Mouse (Mus musculus): ENCODE measurements around the gene Tbc1d21.
A peak's percentile ranks its signal among the peaks of the same experiment; 100 is the strongest.

The Tbc1d21 gene

DNA sequence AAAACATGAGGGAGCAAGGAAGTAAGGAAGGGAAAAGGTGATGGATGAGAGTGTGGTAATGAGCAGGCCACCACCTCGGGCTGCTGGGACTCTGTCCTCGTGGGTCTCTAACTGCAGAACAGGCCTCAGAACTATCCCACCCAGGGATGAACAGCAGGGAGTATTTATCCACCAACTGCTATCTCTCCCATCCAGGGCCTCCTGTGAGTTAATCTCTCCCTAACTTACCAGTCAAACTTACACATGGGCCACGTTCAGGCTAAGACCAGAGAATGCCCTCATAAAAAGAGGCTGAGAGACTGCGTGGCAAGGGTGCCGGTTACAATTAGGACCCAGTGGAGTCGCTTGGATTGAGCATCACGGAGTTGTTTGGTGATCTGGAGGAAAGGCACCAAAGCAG lies 24.3 kb downstream of the Tbc1d21 start:
- DNase-seq (ENCODE audit: low read depth, low spot score): no peak

DNA sequence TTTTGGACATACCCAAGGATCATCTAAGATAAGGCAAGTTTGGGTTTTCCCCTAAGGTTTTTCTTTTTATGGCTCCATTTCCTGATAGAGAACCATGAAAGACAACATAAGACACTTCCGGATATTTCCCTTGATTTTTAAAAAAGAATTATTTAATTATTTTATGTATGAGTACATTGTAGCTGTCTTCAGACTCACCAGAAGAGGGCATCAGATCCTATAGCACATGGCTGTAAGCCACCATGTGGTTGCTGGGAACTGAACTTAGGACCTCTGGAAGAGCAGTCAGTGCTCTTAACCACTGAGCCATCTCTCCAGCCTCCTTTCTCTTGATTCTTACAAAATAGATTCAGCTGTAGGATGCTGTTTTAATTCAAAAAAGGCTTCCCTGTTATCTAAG lies 28.5 kb downstream of the Tbc1d21 start:
- peak; percentile 24 for DNase-seq (ENCODE audit: low read depth, low spot score)

GRCm38 (mm10) chr9:58336650-58337281 lies 33.5 kb downstream of the Tbc1d21 start:
- DNase-seq (ENCODE audit: low read depth, low spot score): peak; percentile 16

GRCm38 (mm10) chr9:58331276-58331675 lies 39.0 kb downstream of the Tbc1d21 start:
- DNase-seq (ENCODE audit: low read depth, low spot score): no peak

- DNase-seq (ENCODE audit: low read depth, low spot score): peak; percentile 38
Measured at GRCm38 (mm10) chr9:58330293-58330692, 40.0 kb downstream of the Tbc1d21 start.

- DNase-seq (ENCODE audit: low read depth, low spot score): no peak
Measured at GRCm38 (mm10) chr9:58327382-58327781, 42.9 kb downstream of the Tbc1d21 start.

DNA sequence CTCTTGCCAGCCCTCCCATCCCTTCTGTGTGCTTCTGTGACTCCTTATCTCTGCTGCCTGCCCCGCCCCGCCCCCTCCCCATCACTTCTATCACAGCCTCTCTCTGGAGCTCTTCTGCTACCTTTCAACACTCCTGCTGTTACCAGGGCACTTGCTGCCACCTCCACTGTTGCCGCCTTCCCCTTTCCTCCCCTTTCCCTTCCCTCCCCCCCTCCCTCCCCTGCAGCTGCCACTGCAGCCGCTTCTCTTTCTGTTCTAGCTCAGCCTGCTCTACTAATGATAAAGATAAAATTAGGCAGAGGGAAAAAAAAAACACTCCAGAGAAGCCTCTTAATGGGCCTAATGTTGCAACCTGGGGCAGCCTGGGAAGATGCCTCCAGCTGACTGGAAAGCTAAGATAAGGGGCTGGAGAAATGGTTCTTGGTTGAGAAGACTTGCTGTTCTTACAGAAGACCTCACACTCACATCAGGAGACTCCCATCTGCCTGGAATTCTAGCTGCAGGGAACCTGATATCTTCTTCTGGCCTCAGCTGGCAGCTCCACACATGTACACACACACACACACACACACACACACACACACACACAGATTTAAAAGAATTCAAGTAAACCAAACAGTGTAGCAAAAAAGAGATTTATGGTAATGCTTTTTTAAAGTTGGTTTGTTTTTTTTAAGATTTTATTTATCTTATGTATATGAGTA lies 43.6 kb downstream of the Tbc1d21 start:
- no peak for DNase-seq (ENCODE audit: low read depth, low spot score)

- peak; percentile 60 for DNase-seq (ENCODE audit: low read depth, low spot score)
Measured at GRCm38 (mm10) chr9:58321681-58322080, 48.6 kb downstream of the Tbc1d21 start.

DNA sequence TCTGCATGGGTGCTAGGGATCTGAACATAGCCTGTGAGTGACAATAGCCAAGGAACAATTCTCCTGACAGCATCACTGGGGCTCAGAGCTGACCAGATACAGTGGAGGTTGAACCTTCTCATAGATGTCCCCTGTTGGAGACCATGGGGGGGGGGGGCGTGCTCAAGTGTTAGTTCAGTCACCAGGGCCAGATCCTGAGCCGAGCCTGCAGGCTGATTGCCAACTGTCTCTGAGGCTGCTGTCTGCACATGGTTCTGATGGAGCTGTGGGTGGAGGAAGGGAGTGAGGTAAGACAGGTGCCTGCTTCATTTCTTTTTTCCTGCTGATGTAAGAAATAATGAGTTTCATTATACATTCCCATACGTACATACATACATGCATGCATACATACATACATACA lies 51.9 kb downstream of the Tbc1d21 start:
- no peak for DNase-seq (ENCODE audit: low read depth, low spot score)

DNA sequence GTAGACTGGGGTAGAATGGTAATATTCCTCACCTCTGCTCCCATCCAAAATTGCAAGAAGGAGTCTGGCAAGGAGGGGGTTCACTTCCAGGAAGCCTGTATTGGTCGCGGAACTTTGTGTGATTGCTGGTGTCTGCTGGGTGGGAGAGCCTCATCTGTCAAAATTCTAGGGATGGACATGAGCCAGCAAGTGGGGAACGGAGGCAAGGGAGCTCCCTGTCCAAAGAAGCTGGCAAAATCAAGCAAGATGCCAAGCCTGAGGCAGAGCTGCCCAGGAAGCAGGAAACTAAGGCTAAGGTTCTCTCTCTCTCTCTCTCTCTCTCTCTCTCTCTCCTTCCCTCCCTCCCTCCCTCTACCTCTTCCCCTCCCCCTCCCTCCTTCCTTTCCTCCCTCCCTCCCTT lies 52.9 kb downstream of the Tbc1d21 start:
- no peak for DNase-seq (ENCODE audit: low read depth, low spot score)

DNA sequence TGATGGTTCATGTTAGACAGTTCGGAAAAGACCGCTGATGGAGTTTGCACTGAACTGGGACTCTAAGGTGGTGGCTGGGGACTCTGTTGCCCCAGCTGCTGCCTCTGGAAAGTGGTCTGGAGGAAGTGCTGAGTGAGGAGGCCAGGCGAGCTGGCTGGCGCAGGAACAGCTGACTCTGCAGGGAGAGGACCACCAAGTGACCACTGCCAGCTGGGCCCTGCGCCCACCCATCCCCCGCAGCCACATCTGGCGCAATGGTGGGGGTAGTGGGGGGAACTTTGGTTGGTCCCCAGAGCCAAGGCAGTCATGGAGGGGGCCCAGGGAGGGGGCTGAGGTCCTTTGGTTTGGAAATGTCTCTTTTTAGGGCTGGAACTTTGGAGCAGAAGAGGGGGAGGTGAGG lies 53.5 kb downstream of the Tbc1d21 start:
- no peak for DNase-seq (ENCODE audit: low read depth, low spot score)

- no peak for DNase-seq (ENCODE audit: low read depth, low spot score)
Measured at GRCm38 (mm10) chr9:58315850-58316249, 54.4 kb downstream of the Tbc1d21 start.

GRCm38 (mm10) chr9:58314682-58315360 lies 55.4 kb downstream of the Tbc1d21 start:
- DNase-seq (ENCODE audit: low read depth, low spot score): no peak

DNA sequence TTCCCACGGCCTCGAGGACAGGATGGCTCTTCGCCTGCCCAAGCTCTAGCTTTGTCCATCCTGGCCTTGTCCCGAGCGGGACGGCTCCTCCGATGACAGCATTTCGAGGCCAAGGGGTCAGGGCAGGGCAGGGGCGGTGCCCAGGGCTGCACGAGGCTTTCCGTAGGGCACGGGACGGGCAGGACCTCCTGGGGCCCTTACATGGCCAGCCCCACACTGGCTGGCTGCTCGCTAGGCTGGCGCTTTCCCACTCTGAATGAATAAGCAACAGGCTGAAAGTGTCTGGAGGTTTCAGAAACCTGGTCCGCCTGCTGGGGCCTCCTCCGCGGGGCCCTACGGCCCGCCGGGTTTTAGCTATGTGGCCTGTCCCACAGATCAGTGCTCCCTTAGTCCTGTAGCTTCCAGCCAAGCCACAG lies 57.3 kb downstream of the Tbc1d21 start, which contains the start of gene Loxl1:
Gene Loxl1, minus strand, starts transcription at position 243 of the 416 bp plus-strand sequence.
- DNase-seq (ENCODE audit: low read depth, low spot score): peak; percentile 47

- peak; percentile 75 for DNase-seq (ENCODE audit: low read depth, low spot score)
Measured at GRCm38 (mm10) chr9:58312196-58312943, 57.9 kb downstream of the Tbc1d21 start.

DNA sequence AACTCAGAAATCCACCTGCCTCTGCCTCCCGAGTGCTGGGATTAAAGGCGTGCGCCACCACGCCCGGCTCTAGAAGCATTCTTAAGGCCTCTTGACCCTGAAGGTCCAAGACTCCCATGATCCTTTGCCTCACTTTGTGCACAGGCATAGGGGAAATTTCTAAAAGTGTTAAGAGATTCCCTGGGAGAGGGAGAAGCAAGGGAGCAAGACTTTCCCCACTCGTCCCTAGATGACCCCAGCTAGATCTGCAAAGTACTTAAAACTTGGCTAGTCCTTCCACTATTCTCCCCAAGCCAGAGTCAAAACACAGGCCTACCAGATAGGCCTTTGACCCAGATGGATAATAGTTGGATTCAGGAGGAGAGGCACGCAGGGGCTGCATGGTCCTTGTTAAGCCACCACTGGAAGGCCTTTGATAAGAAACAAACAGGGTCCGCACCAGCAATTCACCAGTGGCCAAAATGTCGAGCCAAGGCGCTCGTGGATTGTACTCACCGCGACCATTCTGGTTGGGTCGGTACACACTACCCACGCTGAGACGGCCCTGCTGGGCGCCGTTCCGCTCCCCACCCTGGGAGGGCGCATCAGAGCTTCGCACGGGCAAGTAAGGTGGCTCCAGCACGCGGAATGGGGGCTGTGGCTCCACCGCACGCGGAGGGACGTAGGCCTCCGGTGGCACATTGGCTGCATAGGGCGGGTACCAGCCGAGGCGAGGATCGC lies 58.9 kb downstream of the Tbc1d21 start:
- DNase-seq (ENCODE audit: low read depth, low spot score): peak; percentile 73

- DNase-seq (ENCODE audit: low read depth, low spot score): no peak
Measured at GRCm38 (mm10) chr9:58310043-58310660, 60.1 kb downstream of the Tbc1d21 start.
